Mouse (Mus musculus): ENCODE measurements around the gene Gm2237.
"Not testable (repeated sequence)": the region's sequence is repeated elsewhere in the genome, so short reads cannot be mapped to it uniquely, and the experiment has no call there.

The Gm2237 gene

DNA sequence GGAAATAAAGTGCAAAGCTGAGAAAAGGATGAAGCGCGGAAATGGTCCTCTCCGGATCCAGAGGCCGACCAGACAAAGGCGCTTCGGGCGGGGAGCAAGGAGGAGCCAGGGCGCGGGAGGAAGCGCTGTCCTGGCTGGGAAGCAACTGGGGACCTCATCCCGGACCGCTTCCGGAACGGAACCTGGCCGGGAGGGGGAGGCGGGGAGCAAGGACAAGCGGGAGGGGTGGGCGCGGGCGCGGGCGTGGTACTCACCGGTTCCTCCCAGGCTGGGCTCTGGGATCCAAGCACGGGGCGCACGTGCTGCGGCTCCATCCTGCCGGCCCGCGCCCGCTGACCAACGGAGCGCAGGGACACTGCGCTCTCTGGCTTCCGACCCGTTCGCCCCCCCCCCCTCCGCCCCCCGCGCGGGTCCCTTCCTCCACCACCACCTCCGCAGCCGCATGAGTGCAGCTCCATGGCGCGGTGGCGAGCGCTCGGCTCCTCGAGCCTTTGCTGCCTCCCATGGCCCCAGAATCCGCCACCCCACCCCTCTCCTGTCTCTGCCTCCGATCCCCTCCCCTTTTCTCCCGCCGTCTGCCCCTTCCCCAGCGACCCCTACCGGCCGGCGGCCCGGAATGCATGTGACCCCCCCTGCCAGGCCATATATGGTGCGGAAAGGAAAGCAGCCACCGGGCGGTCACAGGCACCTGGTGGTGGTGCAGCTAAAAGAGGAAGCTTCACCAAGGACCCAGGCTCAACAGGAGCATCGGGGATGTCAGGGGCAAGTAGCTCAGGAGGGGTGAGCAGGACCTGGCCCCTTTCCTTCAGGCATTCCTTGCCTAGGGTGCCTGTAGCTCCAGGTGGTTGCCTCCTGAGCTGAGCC, at the start of gene Gm2237:
TSS of gene Gm2237 (minus strand) at position 332 of the 864 bp plus-strand sequence.
- DNase-seq: peak in 1 of 2 experiments; percentile 6

DNA sequence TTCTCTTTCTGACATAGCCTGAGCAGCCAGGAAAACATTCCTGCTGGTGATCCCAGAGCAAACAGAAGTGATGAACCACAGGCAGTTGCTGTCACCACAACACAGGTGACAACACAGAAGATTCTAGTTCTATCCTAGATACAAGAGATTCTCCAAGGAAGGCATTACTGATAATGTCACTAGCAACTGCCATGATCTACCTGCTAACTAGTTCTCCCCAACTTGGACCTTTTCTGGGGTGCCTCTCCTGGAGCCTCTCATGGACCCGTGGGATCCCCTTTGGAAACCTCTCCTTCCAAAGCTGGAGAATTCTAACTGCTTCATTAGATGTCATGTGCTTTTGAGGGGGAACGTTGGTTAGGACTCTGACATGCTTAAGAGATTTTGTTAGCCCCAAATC, 17.5 kb upstream of the Gm2237 start, which contains the start of gene Gm5458:
TSS of gene Gm5458 (minus strand) at position 101 of the 400 bp plus-strand sequence.
- DNase-seq: not testable (repeated sequence)

DNA sequence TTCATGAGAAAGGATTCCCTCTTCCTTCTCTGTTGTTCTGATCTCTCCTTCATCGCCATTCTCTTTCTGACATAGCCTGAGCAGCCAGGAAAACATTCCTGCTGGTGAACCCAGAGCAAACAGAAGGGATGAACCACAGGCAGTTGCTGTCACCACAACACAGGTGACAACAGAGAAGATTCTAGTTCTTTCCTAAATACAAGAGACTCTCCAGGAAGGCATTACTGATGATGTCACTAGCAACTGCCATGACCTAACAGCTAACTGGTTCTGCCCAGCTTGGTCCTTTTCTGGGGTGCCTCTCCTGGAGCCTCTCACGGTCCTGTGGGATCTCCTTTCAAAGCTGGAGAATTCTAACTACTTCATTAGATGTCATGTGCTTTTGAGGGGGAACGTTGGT, 35.1 kb downstream of the Gm2237 start, which contains the start of gene Gm2244:
TSS of gene Gm2244 (minus strand) at position 101 of the 400 bp plus-strand sequence.
- DNase-seq: not testable (repeated sequence)

Data from cerebellum, adult 18-20 months (tissue).